ENCODE assay signal across 22 mouse cellular contexts in the genomic region with DNA sequence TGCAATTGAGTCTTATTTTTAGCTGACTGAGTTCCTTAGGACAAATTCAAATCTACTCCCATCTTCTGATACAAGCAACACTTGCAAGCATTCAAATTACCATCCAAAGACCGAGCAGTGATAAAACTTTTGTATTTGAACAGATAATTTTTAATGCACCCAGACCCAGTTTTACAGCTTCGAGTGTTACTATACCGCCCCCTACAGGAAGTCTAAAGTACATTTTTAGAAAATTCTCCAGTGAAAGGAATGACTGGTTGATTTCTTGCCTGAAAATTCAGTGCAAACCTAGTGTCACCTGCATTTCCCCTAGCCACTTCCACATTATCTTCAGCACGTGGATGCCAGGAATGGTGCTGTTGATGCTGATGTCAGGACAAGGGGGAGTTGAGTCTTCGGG. TPM values are rescaled to one million over a fixed set of nuclear protein-coding genes. Genes with fewer than 3 reads are reported as not detected.
DNase-seq lines count a peak whose midpoint lies in the region; ATAC-seq and TF ChIP-seq lines count a peak whose summit lies in the region.
"Had no signal": no experiment of that assay in that cellular context is flagged by ENCODE, and none has a peak within 500 bp of the region (broad histone marks: within the 10 kb centered on the region; RNA-seq: fewer than 3 reads in every experiment).

No protein-coding gene starts in this region.

- H3K79me2 ChIP-seq in MEL (ENCODE audit: control insufficient read depth, insufficient read depth, low read length, poor library complexity) = no peaks in the 10 kb centered on the region

- 34% methylated on average over 5 of the region's 5 CpGs for WGBS in forebrain, embryonic 14.5 days
- 36% methylated on average over 5 of the region's 5 CpGs for WGBS in forebrain, embryonic 16.5 days
- 34% methylated on average over 5 of the region's 5 CpGs for WGBS in limb, embryonic 14.5 days
- 39% methylated on average over 5 of the region's 5 CpGs for WGBS in limb, embryonic 10.5 days

- peak in 2 of 3 experiments; percentile 56 to 88; a peak in 4 of 6 replicates for TF ChIP-seq CTCF in MEL (IDR thresholded peaks at IDR 0.05 in 2 of 3, conservative IDR thresholded peaks at IDR 0.05 in 1 of 3; ENCODE audit: control insufficient read depth in 1 of 3, insufficient read depth in 1 of 3, low read depth in 2 of 3, low read length in 3 of 3, poor library complexity in 1 of 3, severe bottlenecking in 1 of 3)

- no peak overlapping the region for H3K9ac ChIP-seq in forebrain, embryonic 14.5 days (ENCODE audit: low read length)
- H3K9ac ChIP-seq in forebrain, embryonic 16.5 days (replicated peaks; ENCODE audit: low read depth, low read length) = no peak overlapping the region
- no peak overlapping the region for H3K9ac ChIP-seq in limb, embryonic 14.5 days (ENCODE audit: low read depth, low read length, severe bottlenecking)
- H3K9ac ChIP-seq in MEL (ENCODE audit: control insufficient read depth, low read depth, low read length, poor library complexity, severe bottlenecking) = no peak overlapping the region
- H3K9ac ChIP-seq: midbrain, embryonic 13.5 days; neural tube, embryonic 13.5 days had no signal

- H3K27me3 ChIP-seq in forebrain, embryonic 14.5 days (replicated peaks; ENCODE audit: control insufficient read depth, insufficient read depth, low read length) = no peaks in the 10 kb centered on the region
- H3K27me3 ChIP-seq in forebrain, embryonic 16.5 days (replicated peaks; ENCODE audit: control insufficient read depth, insufficient read depth, low read length) = no peaks in the 10 kb centered on the region
- H3K27me3 ChIP-seq in limb, embryonic 14.5 days (ENCODE audit: control insufficient read depth, insufficient read depth, low read length) = no peaks in the 10 kb centered on the region
- H3K27me3 ChIP-seq in limb, embryonic 10.5 days (ENCODE audit: low read depth, poor library complexity, severe bottlenecking) = no peaks in the 10 kb centered on the region
- H3K27me3 ChIP-seq in MEL (ENCODE audit: control insufficient read depth in 1 of 2, insufficient read depth in 2 of 2, low read length in 2 of 2) = peaks cover 0 to 2% of the 10 kb centered on the region in 2 experiments; a peak in 2 of 4 replicates
- H3K27me3 ChIP-seq: midbrain, embryonic 13.5 days; neural tube, embryonic 13.5 days had no signal

- H3K4me1 ChIP-seq in forebrain, embryonic 14.5 days (ENCODE audit: control insufficient read depth, insufficient read depth, low read length) = no peaks in the 10 kb centered on the region
- H3K4me1 ChIP-seq in forebrain, embryonic 16.5 days (replicated peaks; ENCODE audit: control insufficient read depth, insufficient read depth, low read length) = no peaks in the 10 kb centered on the region
- H3K4me1 ChIP-seq in limb, embryonic 14.5 days (ENCODE audit: control insufficient read depth, insufficient read depth, low read length) = no peaks in the 10 kb centered on the region
- H3K4me1 ChIP-seq in limb, embryonic 10.5 days = no peaks in the 10 kb centered on the region
- no peaks in the 10 kb centered on the region for H3K4me1 ChIP-seq in MEL (ENCODE audit: control insufficient read depth in 1 of 2, insufficient read depth in 2 of 2, low read length in 2 of 2)
- H3K4me1 ChIP-seq: midbrain, embryonic 13.5 days; neural tube, embryonic 13.5 days had no signal

- TF ChIP-seq POLR2A in limb, embryonic 14.5 days (IDR thresholded peaks at IDR 0.05; ENCODE audit: borderline replicate concordance, extremely low read depth, insufficient read depth, insufficient read length) = no peak
- TF ChIP-seq POLR2A in MEL (IDR thresholded peaks at IDR 0.05; ENCODE audit: control insufficient read depth in 1 of 2, insufficient read depth in 1 of 2, low read depth in 1 of 2, low read length in 2 of 2, poor library complexity in 1 of 2) = no peak

- TF ChIP-seq EP300 in MEL (IDR thresholded peaks at IDR 0.05; ENCODE audit: low read depth in 1 of 2, low read length in 2 of 2) = no peak

- no peak for ATAC-seq in forebrain, embryonic 14.5 days
- ATAC-seq in forebrain, embryonic 16.5 days = no peak
- no peak for ATAC-seq in limb, embryonic 14.5 days (ENCODE audit: low FRiP score, low read depth)
- peak; percentile 63; the same call in 1 of the 2 replicates for ATAC-seq in megakaryocyte progenitor cell, adult 5-6 weeks (replicated peaks; ENCODE audit: poor library complexity)
- no peak for ATAC-seq in erythroblast, adult 5-6 weeks (replicated peaks; ENCODE audit: low FRiP score, poor library complexity, severe bottlenecking)
- ATAC-seq: hindbrain, embryonic 16.5 days; midbrain, embryonic 13.5 days had no signal

- H3K36me3 ChIP-seq in forebrain, embryonic 14.5 days (ENCODE audit: control insufficient read depth, insufficient read depth, low read length) = no peaks in the 10 kb centered on the region
- no peaks in the 10 kb centered on the region for H3K36me3 ChIP-seq in forebrain, embryonic 16.5 days (ENCODE audit: control insufficient read depth, insufficient read depth)
- no peaks in the 10 kb centered on the region for H3K36me3 ChIP-seq in limb, embryonic 14.5 days (ENCODE audit: control insufficient read depth, insufficient read depth, low read length)
- H3K36me3 ChIP-seq in limb, embryonic 10.5 days = no peaks in the 10 kb centered on the region
- no peaks in the 10 kb centered on the region for H3K36me3 ChIP-seq in MEL (ENCODE audit: control insufficient read depth in 1 of 2, insufficient read depth in 2 of 2, low read length in 2 of 2)
- H3K36me3 ChIP-seq: midbrain, embryonic 13.5 days; neural tube, embryonic 13.5 days had no signal

- DNase-seq in forebrain, embryonic 14.5 days (ENCODE audit: low spot score) = peak; percentile 14
- peak; percentile 6 for DNase-seq in limb, embryonic 14.5 days (ENCODE audit: low spot score)
- DNase-seq in limb, embryonic 10.5 days (ENCODE audit: low spot score) = no peak
- peak; percentile 54 for DNase-seq in MEL (ENCODE audit: low read depth, low spot score)
- DNase-seq in spleen, postnatal 36 days (ENCODE audit: low spot score in 2 of 2) = no peak
- DNase-seq: adrenal gland, postnatal 14 days; gastrocnemius, postnatal 10 days; right cerebral cortex, postnatal 25 days; thymus, postnatal 14 days had no signal

- peak; percentile 95 for TF ChIP-seq RAD21 in MEL (IDR thresholded peaks at IDR 0.05; ENCODE audit: low read depth, low read length)

- H3K4me2 ChIP-seq in forebrain, embryonic 14.5 days (ENCODE audit: low read length) = no peak overlapping the region
- H3K4me2 ChIP-seq in forebrain, embryonic 16.5 days (ENCODE audit: low read length) = no peak overlapping the region
- no peak overlapping the region for H3K4me2 ChIP-seq in limb, embryonic 14.5 days (replicated peaks; ENCODE audit: low read depth, low read length, severe bottlenecking)
- H3K4me2 ChIP-seq: midbrain, embryonic 13.5 days; neural tube, embryonic 13.5 days had no signal

- no peak overlapping the region for H3K4me3 ChIP-seq in forebrain, embryonic 14.5 days (ENCODE audit: low read depth, low read length)
- no peak overlapping the region for H3K4me3 ChIP-seq in forebrain, embryonic 16.5 days (replicated peaks; ENCODE audit: low read length)
- no peak overlapping the region for H3K4me3 ChIP-seq in limb, embryonic 14.5 days (replicated peaks; ENCODE audit: low read length)
- H3K4me3 ChIP-seq in limb, embryonic 10.5 days = no peak overlapping the region
- H3K4me3 ChIP-seq in MEL (ENCODE audit: control insufficient read depth in 1 of 2, insufficient read depth in 1 of 2, low read depth in 2 of 2, low read length in 2 of 2) = no peak overlapping the region
- H3K4me3 ChIP-seq: midbrain, embryonic 13.5 days; neural tube, embryonic 13.5 days had no signal

- H3K9me3 ChIP-seq in forebrain, embryonic 14.5 days (replicated peaks; ENCODE audit: control insufficient read depth, low read length) = no peaks in the 10 kb centered on the region
- H3K9me3 ChIP-seq in forebrain, embryonic 16.5 days (ENCODE audit: control insufficient read depth, low read length) = no peaks in the 10 kb centered on the region
- no peaks in the 10 kb centered on the region for H3K9me3 ChIP-seq in limb, embryonic 14.5 days (ENCODE audit: control insufficient read depth, low read length)
- no peaks in the 10 kb centered on the region for H3K9me3 ChIP-seq in limb, embryonic 10.5 days (replicated peaks)
- H3K9me3 ChIP-seq in MEL (replicated peaks; ENCODE audit: insufficient read depth, low read length) = no peaks in the 10 kb centered on the region
- H3K9me3 ChIP-seq: midbrain, embryonic 13.5 days; neural tube, embryonic 13.5 days had no signal

- no peak overlapping the region for H3K27ac ChIP-seq in forebrain, embryonic 14.5 days (ENCODE audit: low read depth, low read length)
- H3K27ac ChIP-seq in forebrain, embryonic 16.5 days (ENCODE audit: low read length) = no peak overlapping the region
- H3K27ac ChIP-seq in limb, embryonic 14.5 days (replicated peaks; ENCODE audit: low read depth, low read length) = no peak overlapping the region
- H3K27ac ChIP-seq in limb, embryonic 10.5 days = no peak overlapping the region
- H3K27ac ChIP-seq in MEL (ENCODE audit: control insufficient read depth, low read depth, low read length) = no peak overlapping the region
- H3K27ac ChIP-seq: midbrain, embryonic 13.5 days; neural tube, embryonic 13.5 days had no signal

RNA-seq across cellular contexts. Expression of gene Clca1, which starts 28.2 kb away (rescaled TPM):
- polyA plus RNA-seq in forebrain, embryonic 14.5 days (2014; fragmentation: Nextera tagmentation; extraction: Ambion mirVana) = not detected in 2 replicates
- not detected in 2 replicates for polyA plus RNA-seq in forebrain, embryonic 16.5 days (2015; fragmentation: Nextera tagmentation; extraction: Ambion mirVana)
- polyA plus RNA-seq in limb, embryonic 14.5 days (2012; rRNA removed) = 0.18 TPM in 2 replicates
- not detected in 2 replicates for polyA plus RNA-seq in limb, embryonic 14.5 days (2014; fragmentation: Nextera tagmentation; extraction: Ambion mirVana)
- polyA plus RNA-seq in limb, embryonic 10.5 days (2016; fragmentation: Nextera tagmentation; extraction: Ambion mirVana) = 0.59 and 0.85 TPM in 2 replicates
- not detected in 2 replicates for total RNA-seq in MEL (2012; rRNA removed)
- polyA plus RNA-seq in MEL (2012; ENCODE audit: insufficient read depth in 1 of 2, insufficient read length in 2 of 2, low read depth in 1 of 2, low replicate concordance in 2 of 2, missing spikeins in 1 of 2) = not detected
- total RNA-seq in megakaryocyte progenitor cell, adult 5-6 weeks (2015) = not detected in 2 replicates
- not detected in 2 replicates for total RNA-seq in megakaryocyte progenitor cell, adult 5-6 weeks (2017)
- not detected in 2 replicates for total RNA-seq in erythroblast, adult 5-6 weeks (2015; ENCODE audit: low replicate concordance)
- total RNA-seq in erythroblast, adult 5-6 weeks (2017; ENCODE audit: low replicate concordance) = not detected in 2 replicates
- total RNA-seq: adrenal gland, postnatal 14 days; common myeloid progenitor, adult 5-6 weeks; gastrocnemius, postnatal 10 days; layer of hippocampus, postnatal 14 days had no signal
- polyA plus RNA-seq: C2C12; hindbrain, embryonic 16.5 days; lung, embryonic 16.5 days; midbrain, embryonic 13.5 days; neural tube, embryonic 13.5 days had no signal

RNA-seq across cellular contexts. Expression of gene Clca4a, which starts 29.6 kb away (rescaled TPM):
- not detected in 2 replicates for polyA plus RNA-seq in forebrain, embryonic 14.5 days (2014; fragmentation: Nextera tagmentation; extraction: Ambion mirVana)
- not detected in 2 replicates for polyA plus RNA-seq in forebrain, embryonic 16.5 days (2015; fragmentation: Nextera tagmentation; extraction: Ambion mirVana)
- polyA plus RNA-seq in limb, embryonic 14.5 days (2012; rRNA removed) = not detected in 2 replicates
- not detected in 2 replicates for polyA plus RNA-seq in limb, embryonic 14.5 days (2014; fragmentation: Nextera tagmentation; extraction: Ambion mirVana)
- not detected in 2 replicates for polyA plus RNA-seq in limb, embryonic 10.5 days (2016; fragmentation: Nextera tagmentation; extraction: Ambion mirVana)
- total RNA-seq in MEL (2012; rRNA removed) = not detected in 2 replicates
- not detected for polyA plus RNA-seq in MEL (2012; ENCODE audit: insufficient read depth in 1 of 2, insufficient read length in 2 of 2, low read depth in 1 of 2, low replicate concordance in 2 of 2, missing spikeins in 1 of 2)
- total RNA-seq in megakaryocyte progenitor cell, adult 5-6 weeks (2015) = not detected in 2 replicates
- not detected in 2 replicates for total RNA-seq in megakaryocyte progenitor cell, adult 5-6 weeks (2017)
- not detected in 2 replicates for total RNA-seq in erythroblast, adult 5-6 weeks (2015; ENCODE audit: low replicate concordance)
- not detected in 2 replicates for total RNA-seq in erythroblast, adult 5-6 weeks (2017; ENCODE audit: low replicate concordance)
- total RNA-seq: adrenal gland, postnatal 14 days; common myeloid progenitor, adult 5-6 weeks; gastrocnemius, postnatal 10 days; layer of hippocampus, postnatal 14 days had no signal
- polyA plus RNA-seq: heart, embryonic 14.5 days; hindbrain, embryonic 16.5 days; kidney, embryonic 16.5 days; limb, embryonic 11.5 days; lung, embryonic 16.5 days; midbrain, embryonic 13.5 days; neural tube, embryonic 13.5 days had no signal

Comparison
In these comparisons a context has a peak if more than half of its experiments do, and no peak if none do; other contexts are left out.
1. DNase-seq: peak in forebrain, embryonic 14.5 days (single experiment), limb, embryonic 14.5 days (single experiment) and MEL (single experiment); none in limb, embryonic 10.5 days (single experiment) and spleen, postnatal 36 days (0 of 2).